Mouse (Mus musculus) layer of hippocampus, adult 2 months (tissue): Measurements from ENCODE around the gene Flt3l. TPM values are rescaled to one million over a fixed set of nuclear protein-coding genes. Genes with fewer than 3 reads are reported as not detected.
A peak's percentile ranks its signal among the peaks of the same experiment; 100 is the strongest.
"Not testable (repeated sequence)": the region's sequence is repeated elsewhere in the genome, so short reads cannot be mapped to it uniquely, and the experiment has no call there.

Experiments
- DNase-seq, 2 experiments: peaks; one replicate each; pipeline ENCODE4 v3.0.0; 2022; ENCODE audit warnings: low spot score in 2 of 2
- H3K27ac ChIP-seq: fragments of 200-600 bp; 2 replicates; pipeline ENCODE4 v1.8.1; 2022
- H3K4me3 ChIP-seq: fragments of 200-600 bp; 2 replicates; pipeline ENCODE4 v1.8.1; 2022; ENCODE audit warnings: mild to moderate bottlenecking
- CTCF ChIP-seq: fragments of 200-600 bp; conservative IDR thresholded peaks from 2 replicates; pipeline ENCODE4 v1.8.1; 2022; ENCODE audit warnings: antibody characterized with exemption, mild to moderate bottlenecking, moderate library complexity
- total RNA-seq, 2 experiments: library from RNA; stranded (reverse); gene quantifications; 2 replicates each; pipeline ENCODE4 v1.2.3; 2021

Flt3l gene
- total RNA-seq, 2 experiments from 2014 or later = 9.4 TPM

DNA sequence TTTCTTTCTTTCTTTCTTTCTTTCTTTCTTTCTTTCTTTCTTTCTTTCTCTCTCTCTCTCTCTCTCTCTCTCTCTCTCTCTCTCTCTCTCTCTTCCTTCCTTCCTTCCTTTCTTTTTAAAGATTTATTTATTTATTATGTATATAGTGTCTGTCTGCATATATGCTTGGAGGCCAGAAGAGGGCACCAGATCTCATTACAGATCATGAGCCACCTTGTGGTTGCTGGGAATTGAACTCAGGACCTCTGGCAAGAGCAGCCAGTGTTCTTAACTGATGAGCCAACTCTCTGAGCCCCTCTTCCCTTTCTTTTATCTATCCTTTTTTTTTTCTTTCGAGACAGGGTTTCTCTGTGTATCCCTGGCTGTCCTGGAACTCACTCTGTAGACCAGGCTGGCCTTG lies 37.5 kb upstream of the Flt3l start:
- TF ChIP-seq CTCF = peak; percentile 68
- DNase-seq, H3K27ac ChIP-seq, H3K4me3 ChIP-seq: not testable (repeated sequence)

DNA sequence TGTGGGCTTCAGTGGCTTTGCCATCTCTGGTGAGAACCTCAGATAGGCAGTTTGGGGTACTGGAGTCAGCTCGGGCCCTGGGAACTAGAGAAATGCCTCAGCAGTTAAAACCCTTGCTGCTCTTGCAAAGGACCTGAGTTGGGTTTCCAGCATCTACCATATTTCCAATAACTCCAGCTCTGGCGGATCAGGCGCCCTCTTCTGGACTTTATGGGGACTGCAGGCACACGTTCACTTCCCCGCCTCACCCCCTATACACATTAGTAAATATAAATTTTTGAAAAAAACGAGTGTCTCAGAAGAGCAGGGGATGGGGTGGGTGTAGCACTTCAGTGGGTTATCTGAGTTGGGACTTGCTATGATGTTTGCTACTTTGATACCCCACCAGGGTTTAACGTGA lies 36.7 kb upstream of the Flt3l start:
- no peak for DNase-seq
- no peak overlapping the region for H3K27ac ChIP-seq
- H3K4me3 ChIP-seq = no peak overlapping the region
- TF ChIP-seq CTCF = peak; percentile 81

DNA sequence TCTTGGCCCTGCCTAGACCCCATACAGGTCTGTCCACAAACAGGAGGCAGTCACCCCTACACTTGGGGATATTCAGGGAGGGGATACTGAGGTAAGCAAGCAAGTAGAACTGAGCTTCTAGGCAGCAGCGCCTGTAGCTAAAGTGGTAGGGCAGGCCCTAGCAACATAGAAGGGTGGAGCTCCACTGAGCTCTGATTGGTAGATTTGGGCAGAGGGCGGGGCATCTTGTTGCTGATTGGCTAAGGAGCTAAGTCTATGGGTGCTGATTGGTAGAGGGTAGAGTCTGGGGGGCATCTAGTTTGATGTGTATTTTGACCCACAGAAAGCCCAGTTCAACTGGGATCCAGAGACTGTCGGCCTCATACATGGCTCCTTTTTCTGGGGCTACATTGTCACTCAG lies 33.3 kb upstream of the Flt3l start:
- no peak for TF ChIP-seq CTCF
- peak overlapping the region; percentile 94 for H3K27ac ChIP-seq
- H3K4me3 ChIP-seq = peak overlapping the region; percentile 26; the same call in 1 of the 2 replicates
- peak; percentile 77 to 80 for DNase-seq

DNA sequence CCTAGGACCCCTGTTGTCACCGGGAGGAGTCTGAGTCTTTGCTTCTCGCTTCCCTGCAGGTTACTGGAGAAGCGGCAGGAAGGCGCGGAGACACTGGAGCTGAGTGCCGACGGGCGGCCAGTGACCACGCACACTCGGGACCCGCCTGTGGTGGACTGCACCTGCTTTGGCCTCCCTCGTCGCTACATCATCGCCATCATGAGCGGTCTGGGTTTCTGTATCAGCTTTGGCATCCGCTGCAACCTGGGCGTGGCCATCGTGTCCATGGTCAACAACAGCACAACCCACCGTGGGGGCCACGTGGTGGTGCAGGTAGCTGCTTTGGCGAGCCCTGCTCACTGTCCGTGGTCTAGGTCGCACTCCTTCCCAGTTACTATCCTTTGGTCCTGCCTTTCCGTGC lies 32.4 kb upstream of the Flt3l start:
- no peak for DNase-seq
- no peak for TF ChIP-seq CTCF
- peak overlapping the region; percentile 94 for H3K27ac ChIP-seq
- peak overlapping the region; percentile 62 for H3K4me3 ChIP-seq

DNA sequence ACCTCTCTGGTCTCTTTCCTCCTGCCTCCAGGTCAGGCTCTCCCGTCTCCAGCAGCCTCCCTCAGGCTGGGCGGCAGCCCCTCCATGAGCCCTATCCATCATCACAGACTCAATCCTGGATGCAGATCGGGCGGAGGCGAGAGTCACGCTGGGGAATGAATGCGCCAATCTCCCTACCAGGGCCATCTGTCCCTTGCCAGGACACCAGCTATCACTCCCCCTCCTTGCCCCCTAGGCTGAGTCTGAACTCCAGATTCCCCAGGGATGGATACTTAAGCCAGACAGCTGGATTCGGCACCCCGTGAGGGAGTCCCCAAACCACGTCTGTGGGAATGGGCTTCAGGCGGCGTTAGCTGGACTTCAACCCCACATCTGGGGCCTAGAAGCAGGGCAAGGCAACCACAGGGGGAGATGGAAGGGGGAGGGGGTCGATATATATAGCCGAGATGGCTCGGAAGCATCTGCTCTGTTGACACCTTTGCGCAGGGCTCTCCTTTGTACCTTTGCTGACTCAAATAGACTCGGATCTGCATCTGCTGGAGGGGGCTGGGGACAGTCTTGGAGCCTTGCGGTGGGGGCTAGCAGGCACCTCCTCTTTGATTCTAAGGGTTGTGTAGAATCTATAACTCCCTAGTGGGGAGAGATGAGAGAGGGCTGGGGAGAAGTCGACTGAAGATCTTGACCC lies 31.7 kb upstream of the Flt3l start:
- H3K4me3 ChIP-seq = peak overlapping the region; percentile 62

DNA sequence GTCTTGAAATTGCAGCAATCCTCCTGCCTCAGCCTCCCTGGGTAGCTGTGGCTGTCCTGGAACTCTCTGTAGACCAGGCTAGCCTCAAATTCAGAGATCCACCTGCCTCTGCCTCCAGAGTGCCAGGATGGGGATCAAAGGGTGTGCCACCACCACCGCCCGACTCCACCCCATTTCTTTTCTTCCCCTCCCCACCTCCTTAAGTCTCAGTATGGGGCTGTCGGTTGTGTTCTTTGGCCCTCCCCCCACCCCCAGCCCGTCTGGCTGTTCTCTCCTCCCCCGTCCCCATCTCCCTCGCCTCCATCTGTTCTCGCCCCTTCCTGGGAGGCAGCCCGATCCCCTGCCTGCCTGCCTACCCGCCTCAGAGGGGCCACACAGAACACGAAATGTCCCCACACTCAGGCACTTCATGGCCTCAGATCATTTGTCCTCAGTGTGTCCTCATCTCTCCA lies 30.7 kb upstream of the Flt3l start:
- peak; percentile 72 to 75 for DNase-seq
- Histone ChIP-seq H3K27ac (peak overlapping the region; percentile 94), H3K4me3 (peak overlapping the region; percentile 62)
- no peak for TF ChIP-seq CTCF

More for the DNA sequence above, 31.7 kb upstream of the Flt3l start:
- TF ChIP-seq CTCF = no peak
- peak; percentile 62 to 74 for DNase-seq
- H3K27ac ChIP-seq = peak overlapping the region; percentile 94

DNA sequence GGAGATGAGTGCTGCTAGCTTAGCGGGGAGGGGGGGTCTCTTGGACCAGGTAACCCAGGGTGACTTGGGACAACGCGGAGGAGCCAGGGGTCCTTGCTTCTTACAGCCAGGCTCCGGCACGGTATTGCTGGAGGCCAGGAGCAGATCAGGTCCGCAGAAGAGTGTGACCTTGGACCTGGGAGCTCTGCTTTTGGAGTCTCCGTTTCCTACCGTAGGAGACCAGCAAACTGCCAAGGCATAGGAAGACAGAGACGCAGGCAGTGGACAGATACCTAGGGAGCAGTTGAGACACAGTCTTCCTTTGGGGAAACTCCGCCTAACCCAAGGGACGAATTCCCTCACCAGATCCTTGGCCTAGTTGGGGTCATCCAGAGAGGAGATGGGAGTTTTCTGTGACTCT lies 29.5 kb upstream of the Flt3l start:
- DNase-seq = no peak
- peak overlapping the region; percentile 62 for H3K4me3 ChIP-seq
- no peak for TF ChIP-seq CTCF
- peak overlapping the region; percentile 94 for H3K27ac ChIP-seq

DNA sequence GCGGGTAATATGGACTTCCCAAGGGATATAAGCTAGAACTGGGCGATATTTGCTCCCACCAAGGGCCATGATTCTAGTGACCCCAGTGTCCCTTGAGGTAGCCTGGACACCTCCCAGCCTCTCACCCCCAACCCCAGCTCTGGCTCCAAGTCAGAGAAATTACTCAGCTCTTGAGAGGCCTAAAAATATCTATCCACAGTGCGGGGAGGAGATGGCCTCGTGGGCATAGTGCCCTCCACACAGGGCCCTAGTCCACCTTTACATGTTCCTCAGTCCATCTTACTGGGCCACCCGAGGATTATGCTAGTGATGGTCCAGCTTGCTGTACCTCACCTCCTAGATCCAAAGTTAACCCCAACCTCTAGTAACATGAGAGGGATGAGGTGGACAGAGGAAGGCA lies 28.6 kb upstream of the Flt3l start:
- DNase-seq = no peak
- Histone ChIP-seq H3K4me3 (peak overlapping the region; percentile 62), H3K27ac (peak overlapping the region; percentile 94)
- TF ChIP-seq CTCF = no peak

DNA sequence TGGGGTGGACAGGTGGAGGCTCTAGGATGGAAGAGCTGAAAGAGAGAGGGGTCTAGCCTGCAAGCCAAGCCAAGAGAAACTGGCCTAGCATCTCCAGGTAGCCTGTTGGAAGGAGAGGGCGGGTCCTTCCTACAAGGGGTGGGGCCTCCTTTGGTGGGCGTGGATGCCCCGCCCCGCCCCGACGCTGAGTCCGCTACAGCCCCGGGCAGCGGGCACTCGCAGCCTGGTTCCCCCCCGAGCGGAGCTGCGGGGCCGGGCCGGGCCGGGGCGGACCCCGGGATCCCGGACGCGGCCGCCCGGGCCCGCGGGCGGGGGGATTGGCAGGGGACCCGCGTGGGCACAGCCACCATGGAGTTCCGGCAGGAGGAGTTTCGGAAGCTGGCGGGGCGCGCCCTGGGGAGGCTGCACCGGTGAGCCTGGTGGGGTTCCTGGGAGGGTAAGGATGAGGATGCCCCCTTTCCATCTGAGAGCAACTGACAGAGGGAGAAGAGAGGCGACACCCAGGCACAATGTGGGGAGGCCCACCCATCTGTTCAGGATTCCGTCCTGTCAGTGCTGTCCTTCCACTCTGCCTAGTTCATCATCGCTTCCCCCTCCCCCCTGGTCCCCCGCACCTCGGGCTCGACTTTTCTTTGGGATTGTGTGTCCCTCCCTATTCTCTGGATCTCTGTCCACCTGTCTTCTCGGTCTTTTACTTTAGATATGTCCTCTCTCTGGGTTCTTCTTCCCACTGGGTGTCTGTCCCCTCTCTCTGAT lies 27.7 kb upstream of the Flt3l start, which contains the start of gene Slc17a7:
Slc17a7 (plus strand) TSS at position 215 of the 756 bp plus-strand sequence.
- no peak for TF ChIP-seq CTCF
- Histone ChIP-seq H3K27ac (peak within 1 kb of the TSS; percentile 94), H3K4me3 (peak within 1 kb of the TSS; percentile 62)
- DNase-seq = peak in 1 of 2 experiments; percentile 67

DNA sequence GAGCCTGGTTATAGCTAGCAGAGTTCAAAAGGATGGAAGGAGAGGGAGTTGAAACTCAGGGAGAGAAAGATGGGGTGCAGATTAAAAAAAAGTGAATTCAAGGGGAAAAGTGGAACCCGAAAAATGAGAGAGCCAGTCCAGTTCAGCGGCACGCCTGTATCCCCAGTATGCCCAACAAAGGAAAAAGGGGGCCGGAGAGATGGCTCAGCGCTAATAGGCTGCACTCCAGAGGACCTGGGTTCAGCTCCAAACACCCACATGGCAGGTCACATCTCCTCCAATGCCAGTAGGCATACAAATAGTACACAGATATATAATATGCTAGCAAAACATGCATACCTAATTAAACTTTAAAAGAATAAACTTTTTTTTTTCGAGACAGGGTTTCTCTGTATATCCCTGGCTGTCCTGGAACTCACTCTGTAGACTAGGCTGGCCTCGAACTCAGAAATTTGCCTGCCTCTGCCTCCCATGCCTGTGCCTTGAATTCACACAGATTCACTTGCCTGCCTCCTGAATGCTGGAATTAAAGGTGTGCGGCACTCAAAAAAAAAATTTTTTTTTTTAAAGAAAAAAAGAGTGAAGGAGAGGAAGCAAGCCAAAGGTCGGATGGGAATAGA lies 26.9 kb upstream of the Flt3l start:
- DNase-seq = no peak
- no peak for TF ChIP-seq CTCF
- peak overlapping the region; percentile 94 for H3K27ac ChIP-seq
- H3K4me3 ChIP-seq = peak overlapping the region; percentile 62

DNA sequence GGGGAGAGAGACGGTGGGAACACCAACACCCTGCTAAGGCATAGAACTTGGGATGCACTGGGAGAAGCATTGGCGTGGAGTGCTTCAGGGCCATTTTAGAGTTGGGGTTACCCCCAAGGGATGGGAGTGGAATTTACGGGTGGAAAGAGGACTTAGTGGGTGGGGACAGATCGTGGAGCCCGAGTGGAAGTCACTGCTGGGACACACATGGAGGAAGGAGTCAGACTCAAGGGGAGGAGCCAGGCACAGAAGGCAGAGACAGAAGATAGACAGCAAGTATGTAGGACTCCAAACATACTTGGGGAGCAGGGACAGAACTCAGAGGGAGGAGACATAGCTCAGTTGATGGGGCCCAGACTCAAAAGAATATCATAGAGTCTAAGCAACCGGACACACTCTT lies 26.3 kb upstream of the Flt3l start:
- no peak for TF ChIP-seq CTCF
- H3K27ac ChIP-seq = peak overlapping the region; percentile 94
- peak in 1 of 2 experiments; percentile 69 for DNase-seq
- H3K4me3 ChIP-seq = peak overlapping the region; percentile 50

DNA sequence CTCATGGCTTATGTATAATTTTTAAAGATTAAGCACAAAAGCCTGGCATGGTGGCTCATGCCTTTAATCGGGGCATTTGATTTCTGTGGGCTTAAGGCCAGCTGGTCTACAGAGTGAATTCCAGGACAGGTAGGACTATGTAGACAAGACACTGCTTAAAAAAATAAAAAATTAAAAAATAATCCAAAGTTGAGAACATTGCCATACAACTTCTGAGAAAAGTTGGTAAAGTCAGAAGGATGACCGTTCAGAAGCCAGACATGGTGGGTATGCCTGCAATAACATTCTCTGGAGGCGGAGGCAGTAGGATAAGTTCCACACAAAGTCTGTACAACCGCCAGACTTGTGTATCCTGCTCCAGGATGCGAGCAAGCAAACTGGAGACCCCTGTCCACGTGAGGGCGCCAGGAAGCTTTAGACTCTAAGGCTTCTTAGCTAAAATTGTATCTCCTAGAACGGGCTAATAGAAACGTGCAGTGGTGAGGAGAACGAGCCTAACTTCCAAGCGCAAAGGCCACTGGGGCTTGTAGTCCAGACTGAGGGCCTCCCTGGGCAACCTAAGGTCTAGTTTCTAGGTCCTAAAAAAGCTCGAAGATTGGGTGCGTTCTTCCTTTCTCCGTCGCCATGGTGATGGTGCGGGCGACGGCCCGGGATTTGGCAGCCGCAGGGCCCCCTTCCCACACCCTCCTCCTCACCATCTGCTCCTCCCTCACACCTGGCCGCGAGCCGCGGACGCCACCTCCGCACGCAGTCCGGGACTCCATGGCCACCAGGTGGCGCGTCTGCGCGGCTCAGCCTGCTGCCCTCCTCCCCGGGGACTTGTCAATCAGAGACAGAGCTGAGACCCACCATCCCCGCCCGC lies 25.6 kb upstream of the Flt3l start:
- peak; percentile 85 for TF ChIP-seq CTCF
- Histone ChIP-seq H3K27ac (peak overlapping the region; percentile 94), H3K4me3 (peak overlapping the region; percentile 50)
- DNase-seq = peak; percentile 95 to 97
